Mouse (Mus musculus): ENCODE measurements around the gene Zfp428.
"Not testable (repeated sequence)": the region's sequence is repeated elsewhere in the genome, so short reads cannot be mapped to it uniquely, and the experiment has no call there.

The Zfp428 gene

DNA sequence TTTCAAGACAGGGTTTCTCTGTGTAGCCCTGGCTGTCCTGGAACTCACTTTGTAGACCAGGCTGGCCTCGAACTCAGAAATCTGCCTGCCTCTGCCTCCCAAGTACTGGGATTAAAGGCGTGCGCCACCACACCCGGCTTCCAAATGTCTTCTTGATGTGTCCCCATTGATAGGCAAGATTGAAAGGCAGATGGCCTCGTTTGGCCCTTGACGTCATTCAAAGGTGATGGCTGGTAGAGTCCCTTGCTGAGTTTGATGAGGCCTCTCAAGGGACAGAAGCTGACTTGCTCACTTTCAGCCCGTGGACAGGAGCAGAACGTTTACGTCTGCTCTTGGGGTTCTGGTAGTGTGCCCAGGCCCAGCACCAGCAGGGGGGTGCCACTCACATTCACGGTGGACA, 13.2 kb downstream of the Zfp428 start:
- DNase-seq (ENCODE audit: low read depth) = not testable (repeated sequence)

DNA sequence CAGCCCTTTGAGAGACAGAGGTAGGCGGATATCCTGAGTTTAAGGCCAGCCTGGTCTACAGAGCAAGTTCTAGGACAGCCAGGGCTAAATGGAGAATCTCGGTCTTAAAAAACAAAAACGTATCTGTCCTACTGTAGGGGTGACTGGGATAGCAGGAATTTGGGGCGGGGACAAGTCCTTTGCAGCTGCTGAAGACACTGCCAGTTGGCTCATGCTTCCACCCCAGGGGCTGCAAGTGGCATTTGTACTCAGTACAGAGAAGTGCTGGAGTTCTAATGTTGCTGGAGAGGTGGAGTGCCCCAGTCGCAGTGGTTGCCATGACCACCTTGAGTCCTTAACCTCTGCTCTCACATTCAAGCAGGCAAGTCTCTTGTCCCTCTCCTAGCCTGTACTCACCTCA, 16.0 kb downstream of the Zfp428 start:
- no peak for DNase-seq (ENCODE audit: low read depth)

DNA sequence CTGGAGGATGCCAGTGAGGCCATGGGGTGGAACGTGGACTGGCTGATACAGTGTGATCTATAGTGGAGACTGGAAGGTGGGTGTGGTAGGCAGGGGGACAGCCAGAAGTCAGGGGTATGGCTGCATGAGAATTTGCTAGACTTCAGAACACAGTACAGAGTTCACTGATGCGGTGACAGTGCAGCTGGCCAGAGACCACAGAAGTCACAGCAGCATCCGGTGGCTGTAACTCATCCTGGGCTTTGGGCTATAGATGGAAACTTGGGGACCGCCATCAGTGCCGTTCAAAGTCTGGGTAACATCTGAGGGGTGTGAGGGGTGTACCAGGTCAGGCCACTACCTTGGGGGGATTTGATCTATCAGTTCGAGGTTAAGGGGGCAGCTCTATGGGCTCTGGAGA, 16.9 kb downstream of the Zfp428 start:
- DNase-seq (ENCODE audit: low read depth) = no peak

DNA sequence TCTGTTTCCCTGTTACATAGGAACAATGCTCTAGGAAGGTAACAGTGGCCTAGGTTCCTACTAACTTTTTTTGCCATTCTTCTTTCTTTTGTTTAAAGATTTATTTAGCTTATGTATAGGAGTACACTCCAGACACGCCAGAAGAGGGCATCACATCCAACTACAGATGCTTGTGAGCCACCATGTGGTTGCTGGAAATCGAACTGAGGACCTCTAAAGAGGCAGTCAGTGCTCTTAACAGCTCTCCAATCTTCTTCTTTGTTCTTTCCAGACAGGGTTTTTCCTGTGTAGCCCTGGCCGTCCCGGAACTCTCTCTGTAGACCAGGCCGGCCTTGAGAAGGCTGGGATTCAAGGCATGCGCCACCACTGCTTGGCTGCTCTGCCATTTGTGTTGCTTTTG, 18.2 kb downstream of the Zfp428 start:
- no peak for DNase-seq (ENCODE audit: low read depth)

DNA sequence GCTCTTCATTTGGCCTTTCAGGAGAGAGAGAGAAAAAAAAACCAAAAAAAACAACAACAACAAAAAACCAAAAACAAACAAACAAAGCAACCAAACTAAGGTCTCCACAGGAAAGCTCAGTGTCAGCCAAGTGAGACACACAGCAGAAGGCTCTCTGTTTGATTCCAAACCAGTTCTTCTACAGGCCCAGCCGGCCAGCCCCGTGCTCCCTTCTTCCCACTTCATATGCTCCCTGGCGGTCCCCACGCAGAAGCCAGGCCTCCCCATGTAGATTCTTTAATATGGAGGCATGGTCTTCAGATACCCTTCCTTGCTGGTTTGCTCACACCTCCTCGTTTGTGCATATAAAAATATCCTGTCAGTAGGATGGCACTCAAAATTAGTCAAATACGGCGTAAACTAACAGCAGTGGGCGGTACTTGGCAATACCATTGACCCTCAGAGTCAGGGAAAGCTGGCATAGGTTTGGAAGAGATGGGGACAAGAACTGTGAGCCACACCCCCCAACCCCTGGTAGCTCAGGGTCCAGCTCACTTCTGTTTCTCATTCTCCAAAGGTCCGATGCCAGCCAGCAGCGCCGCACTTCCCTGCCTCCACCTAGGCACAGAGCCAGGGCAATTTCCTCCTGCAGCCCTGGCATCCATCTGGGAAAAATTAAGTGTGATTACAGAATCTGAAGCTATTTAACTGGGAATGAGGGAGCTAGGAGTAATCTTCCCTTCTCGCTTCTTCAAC, 19.0 kb downstream of the Zfp428 start:
- no peak for DNase-seq (ENCODE audit: low read depth)

DNA sequence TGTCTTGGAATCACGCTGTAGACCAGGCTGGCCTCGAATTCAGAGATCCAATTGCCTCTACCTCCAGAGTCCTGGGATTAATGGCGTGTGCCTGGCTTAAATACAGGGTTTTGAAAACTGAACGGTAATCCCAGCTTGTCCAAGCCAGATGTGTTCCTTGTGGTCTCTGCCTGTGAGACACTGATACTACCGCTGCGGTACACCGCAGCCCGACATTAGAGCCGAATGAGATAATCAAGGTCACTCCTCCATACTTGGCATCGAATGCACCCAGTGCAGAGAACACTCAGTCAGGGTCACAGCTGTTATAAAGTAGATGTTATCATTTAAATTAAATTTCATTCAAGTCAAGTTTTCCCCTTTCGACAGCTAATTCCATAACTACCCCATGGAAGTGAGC, 22.1 kb downstream of the Zfp428 start:
- DNase-seq (ENCODE audit: low read depth) = no peak

DNA sequence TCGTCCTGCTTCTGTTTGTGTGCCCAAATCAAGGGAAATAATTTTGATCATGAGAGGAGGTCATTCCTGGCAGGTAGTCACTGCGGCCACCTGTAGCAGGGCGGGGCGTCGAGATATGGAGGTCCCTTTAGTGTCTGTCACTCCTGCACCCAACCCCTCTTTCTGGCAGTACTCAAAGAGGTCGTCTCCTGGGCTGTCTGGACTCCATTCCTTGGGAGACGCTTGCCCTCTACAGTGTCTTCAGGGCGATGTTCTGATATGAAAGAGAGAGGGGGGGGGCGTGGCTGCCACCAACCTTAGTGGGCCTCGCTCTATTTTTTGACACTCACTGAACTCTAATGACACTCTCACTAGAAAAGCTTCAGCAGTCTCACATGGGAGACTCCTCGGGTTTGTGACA, 22.8 kb downstream of the Zfp428 start:
- DNase-seq (ENCODE audit: low read depth) = peak; percentile 24

DNA sequence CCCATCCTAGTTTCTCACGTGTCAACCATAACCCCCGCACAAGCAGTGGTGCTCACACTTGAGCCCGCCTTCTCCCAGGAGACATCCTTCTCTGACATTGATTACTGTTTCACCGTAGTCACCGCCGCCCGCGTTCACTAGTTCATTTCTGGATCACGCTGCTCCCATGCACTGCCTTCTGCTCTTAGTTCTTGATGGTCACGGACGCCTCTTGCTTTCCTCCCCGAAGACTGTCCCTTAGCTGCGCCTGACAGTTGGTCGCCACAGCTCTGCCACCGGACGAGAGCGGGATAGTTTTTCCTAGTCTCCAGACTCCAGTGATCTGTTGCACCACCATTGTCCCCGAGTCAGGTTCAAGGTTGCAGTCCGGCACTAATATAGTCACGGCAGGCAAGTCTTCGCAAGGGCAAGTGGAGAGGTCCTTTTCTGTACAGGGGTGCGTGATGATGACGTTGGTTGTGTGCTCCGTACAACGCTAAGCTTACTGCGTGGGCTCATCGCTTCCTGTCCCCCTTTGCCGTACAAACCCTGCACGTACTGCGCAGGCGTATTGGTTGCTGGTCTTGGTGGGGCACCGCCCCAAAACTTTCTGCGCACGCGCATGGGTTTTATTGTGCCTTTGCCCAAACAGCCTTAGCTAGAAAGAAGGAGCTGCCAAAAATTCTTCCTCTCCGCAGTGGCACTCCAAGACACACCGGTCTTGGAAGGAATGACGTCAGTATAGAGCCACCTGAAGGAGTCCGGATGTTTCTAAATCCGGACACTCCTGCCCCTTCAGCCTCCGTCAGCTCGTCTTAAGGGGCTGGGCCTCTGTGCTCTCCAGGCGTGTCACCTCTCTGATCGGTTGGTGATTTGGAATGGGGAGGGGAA, 23.5 kb downstream of the Zfp428 start, which contains the start of gene Irgq:
Gene Irgq, plus strand, starts transcription at position 628 of the 870 bp plus-strand sequence.
- DNase-seq (ENCODE audit: low read depth) = peak; percentile 100

DNA sequence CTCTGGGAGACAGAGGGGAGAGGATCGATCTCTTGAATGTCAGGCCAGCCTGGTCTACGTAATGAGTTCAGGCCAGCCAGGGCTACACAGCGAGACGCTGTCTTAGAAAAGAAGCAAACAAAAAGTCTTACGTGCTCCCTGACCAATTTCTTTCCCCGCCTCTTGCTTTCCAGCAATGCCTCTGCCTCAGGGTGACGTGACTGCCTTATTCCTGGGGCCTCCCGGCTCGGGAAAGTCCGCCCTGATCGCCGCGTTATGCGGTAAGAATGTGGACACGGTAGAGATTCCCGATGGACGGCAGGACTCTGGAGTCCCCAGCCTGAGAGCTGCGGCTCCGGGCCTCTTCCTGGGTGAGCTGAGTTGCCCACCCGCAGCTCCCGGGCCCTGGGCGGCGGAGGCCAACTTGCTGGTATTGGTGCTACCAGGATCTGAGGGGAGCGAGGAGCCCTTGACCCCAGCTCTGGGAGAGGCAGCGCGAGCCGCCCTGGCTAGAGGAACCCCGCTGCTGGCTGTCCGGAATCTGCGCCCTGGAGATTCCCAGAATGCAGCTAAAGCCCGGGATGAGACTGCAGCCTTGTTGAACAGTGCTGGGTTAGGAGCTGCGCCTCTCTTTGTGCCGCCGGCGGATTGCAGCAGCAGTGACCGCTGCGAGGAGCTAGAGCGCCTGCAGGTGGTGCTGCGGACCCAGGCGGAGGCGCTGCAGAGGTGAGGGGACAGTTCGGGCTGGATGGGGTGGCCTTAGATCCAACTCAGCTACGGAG, 24.6 kb downstream of the Zfp428 start:
- peak; percentile 37 for DNase-seq (ENCODE audit: low read depth)

DNA sequence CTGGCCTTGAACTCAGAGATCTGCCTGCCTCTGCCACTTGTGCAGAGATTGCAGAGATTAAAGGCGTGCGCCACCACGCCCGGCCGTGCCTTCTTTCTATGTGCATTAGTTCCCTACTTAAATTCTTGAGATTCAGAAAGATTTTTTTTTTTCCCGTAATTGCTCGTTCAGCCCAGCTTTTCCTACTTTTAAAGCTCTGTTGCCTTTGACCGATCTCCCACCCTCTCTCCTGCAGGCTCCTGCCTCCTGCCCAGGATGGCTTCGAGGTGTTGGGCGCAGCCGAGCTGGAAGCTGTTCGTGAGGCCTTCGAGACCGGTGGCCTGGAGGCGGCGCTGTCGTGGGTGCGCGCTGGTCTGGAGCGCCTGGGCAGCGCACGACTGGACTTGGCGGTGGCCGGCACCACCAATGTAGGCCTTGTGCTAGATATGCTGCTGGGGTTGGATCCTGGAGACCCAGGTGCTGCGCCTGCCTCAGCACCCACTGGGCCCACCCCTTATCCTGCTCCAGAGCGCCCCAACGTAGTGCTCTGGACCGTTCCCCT, 26.3 kb downstream of the Zfp428 start:
- no peak for DNase-seq (ENCODE audit: low read depth)

DNA sequence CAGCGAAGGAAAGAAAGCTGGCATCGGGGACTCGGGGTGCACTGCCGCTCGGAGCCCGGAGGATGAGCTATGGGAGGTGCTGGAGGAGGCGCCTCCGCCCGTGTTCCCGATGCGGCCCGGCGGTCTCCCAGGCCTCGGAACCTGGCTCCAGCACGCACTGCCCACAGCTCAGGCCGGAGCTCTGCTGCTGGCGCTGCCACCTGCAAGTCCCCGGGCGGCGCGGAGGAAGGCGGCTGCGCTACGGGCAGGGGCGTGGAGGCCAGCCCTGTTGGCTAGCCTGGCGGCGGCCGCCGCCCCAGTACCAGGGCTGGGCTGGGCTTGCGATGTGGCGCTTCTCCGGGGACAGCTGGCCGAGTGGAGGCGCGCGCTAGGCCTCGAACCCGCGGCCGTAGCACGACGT, 27.0 kb downstream of the Zfp428 start:
- no peak for DNase-seq (ENCODE audit: low read depth)

DNA sequence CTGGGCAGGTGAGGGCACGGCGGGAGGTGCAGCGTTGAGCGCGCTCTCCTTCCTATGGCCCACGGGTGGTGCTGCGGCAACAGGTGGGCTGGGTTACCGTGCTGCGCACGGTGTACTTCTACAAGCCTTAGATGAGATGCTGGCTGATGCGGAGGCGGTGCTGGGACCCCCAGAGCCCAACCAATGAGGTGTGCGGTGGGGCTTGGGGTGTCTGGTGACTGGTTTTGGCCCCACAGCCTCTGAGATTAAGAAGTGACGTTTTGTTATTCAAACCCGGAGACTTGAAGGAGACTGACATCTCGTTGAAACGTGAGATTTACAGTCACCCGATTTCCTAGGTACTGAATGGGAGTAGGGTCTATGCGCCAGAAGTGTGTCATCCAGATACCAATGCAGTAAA, 27.5 kb downstream of the Zfp428 start:
- no peak for DNase-seq (ENCODE audit: low read depth)

DNA sequence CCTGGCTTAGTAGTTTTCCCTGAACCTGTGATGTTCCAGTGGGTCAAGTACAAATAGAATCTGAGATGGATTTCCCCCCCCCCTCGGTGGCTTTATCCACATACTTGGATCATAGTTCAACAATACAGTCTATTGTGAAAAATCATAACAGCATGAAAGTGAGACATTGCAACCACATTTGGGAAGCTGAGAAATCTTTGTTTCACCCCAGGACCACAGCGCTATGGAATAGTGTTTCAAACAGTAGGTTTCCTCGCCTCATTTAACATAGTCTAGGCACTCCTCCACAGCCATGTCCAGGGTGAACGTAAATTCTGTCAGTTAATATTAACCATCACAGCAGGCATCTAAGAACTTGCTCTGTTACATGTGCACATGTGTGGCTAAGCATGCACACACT, 30.3 kb downstream of the Zfp428 start:
- DNase-seq (ENCODE audit: low read depth) = no peak

DNA sequence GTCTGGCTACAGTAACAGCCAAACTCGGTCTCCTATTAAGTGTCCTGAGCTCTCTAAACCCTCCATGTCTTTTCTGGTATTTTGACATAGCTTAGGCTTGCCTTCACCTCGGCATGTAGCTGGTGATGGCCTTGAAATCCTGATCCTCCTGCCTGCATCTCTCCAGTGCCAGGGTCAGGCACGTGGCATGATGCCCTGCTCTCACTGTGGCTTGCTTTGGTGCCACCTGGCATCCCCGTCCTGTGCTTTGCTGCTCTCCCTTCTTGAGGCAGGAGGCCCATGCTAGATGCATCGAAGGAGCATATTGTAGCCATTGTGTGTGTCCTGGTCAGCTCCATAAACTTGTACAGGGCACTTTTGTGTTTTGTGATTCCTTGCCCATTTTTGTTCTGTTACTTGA, 30.8 kb downstream of the Zfp428 start:
- DNase-seq (ENCODE audit: low read depth) = no peak

DNA sequence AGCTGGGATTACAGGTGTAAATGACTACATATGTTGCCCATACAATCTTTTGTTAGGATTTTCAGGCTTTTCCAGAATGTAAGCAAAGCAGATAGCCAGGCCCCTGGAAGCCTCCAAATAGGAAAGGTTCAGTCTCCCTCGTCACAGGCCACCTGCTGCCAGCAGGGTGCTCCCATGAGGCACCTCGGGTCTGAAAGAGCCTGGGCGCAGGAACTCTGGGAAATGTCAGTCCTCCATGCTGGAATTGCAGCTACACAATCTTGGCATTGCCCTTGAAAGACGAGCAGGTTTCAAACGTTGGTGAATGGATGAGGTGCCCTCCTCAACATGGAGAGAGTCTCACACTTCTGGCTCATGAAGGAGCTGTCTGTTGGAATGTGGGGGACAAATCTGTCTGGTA, 31.3 kb downstream of the Zfp428 start:
- no peak for DNase-seq (ENCODE audit: low read depth)

DNA sequence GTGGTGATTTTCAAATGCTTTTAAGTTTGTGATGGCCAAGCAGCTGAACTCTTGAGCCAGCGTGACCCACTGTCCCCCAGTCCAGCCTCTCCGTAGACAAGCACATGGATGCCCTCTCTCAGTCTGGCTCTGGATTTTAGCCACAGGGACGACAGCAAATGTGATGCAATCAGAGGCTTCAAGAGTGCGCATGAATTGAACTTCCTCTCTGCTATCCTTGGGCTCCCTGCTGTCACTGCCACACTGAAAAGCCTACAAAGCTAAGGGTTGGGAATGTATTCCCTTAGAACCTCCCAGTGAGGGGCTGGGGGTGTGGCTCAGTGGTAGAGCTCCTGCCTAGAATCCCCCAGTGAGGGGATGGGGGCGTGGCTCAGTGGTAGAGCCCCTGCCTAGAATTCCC, 31.9 kb downstream of the Zfp428 start:
- no peak for DNase-seq (ENCODE audit: low read depth)

DNA sequence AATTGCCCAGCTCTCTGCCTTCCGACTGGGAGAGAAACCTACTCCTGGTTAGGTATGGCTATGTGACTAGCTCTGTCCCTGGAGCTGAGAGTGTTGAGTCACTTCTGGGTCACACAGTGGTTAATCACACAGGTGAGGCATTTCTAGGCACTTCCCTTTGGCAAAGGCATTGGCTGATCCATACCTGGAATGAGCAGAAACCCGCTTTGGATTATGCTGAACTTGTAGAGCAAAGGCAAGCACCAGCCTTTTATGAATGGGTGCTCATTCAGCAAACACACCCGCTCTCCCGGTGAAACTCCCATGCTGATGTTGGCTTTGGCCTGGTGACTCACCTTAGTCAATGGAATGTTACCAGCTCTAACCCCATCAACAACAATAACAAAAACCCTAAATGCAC, 32.9 kb downstream of the Zfp428 start:
- DNase-seq (ENCODE audit: low read depth) = no peak

DNA sequence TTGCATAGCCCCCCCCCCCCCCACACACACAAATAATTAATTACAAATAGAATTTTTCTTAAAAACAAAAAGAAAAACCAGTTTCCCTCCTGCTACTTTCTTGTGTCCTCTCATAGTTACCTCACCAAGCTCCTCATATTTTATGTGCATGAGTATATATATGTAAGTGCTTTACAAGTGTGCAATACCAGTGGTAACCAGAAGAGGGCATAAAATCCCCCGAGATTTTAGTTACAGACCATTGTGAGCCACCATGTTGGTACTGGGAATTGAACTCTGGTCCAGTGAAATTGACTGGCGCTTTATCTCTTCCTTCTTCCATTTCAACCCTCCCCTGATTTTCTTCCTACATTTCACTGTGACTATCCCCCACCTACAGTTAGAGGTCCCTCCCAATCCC, 37.7 kb downstream of the Zfp428 start:
- peak; percentile 31 for DNase-seq (ENCODE audit: low read depth)

DNA sequence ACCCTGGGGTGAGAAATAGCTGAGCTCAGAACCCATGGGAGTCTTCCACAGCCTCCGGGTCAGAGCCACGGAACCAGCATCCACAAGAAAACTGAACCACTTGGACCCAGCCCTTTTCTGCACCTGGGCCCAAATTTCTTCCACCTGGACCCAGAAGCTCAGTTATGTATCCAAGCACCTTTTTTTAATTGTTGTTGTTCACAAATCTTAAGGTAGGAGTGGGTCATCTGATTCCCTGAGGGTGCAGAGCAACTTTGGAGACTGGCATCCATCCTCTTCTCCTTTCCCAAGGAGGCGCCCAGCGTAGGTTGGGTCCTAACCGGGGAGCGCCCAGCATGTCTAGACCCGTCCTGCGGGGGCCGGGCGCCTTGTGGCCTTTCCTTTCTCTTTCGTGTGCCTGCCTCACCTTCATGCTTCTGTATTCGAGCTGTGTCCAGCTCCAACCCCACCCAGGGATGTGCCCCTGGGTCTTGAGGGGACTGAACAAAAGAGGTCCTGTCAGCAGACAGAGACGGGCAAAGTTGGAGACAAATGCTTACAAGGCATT, 39.3 kb downstream of the Zfp428 start, which contains the start of the genes Pinlyp and Xrcc1:
Gene Pinlyp, minus strand, starts transcription at position 51 of the 547 bp plus-strand sequence.
Gene Xrcc1, plus strand, starts transcription at position 222 of the 547 bp plus-strand sequence.
- no peak for DNase-seq (ENCODE audit: low read depth)

DNA sequence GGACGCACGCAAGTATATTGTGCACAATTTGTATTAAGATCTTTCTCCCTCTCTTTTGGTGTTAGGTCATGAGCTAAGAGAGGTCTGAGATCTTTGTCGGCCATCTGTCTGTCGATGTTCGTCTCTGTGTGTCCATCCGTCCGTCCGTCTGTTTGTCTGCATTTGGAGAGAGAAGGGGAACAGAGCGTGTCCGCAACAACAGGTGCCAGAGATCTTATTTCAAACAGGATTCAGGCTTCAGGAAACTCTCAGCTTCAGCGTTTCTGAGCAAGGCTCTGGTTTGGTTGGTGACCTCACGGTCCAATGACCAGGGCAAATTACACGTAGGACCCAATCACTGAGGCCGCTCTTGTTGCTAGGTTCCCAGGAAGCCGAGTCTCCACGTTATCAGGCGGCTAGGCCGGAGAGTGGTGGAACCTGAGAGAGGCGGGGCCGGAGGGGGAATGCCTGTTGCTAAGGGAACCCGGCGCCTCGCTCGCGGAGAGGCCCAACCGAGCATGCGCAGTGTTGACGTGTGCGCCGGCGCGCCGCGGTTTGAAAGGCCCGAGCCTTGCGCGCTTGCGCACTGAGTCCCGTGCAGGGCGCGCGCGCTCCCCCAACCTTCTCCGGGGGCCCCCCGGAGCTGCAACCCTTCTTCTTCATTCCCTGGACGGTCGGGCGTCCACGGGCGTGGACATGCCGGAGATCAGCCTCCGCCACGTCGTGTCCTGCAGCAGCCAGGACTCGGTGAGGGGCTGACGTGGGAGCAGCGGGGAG, 40.0 kb downstream of the Zfp428 start:
- DNase-seq (ENCODE audit: low read depth) = peak; percentile 99

DNA sequence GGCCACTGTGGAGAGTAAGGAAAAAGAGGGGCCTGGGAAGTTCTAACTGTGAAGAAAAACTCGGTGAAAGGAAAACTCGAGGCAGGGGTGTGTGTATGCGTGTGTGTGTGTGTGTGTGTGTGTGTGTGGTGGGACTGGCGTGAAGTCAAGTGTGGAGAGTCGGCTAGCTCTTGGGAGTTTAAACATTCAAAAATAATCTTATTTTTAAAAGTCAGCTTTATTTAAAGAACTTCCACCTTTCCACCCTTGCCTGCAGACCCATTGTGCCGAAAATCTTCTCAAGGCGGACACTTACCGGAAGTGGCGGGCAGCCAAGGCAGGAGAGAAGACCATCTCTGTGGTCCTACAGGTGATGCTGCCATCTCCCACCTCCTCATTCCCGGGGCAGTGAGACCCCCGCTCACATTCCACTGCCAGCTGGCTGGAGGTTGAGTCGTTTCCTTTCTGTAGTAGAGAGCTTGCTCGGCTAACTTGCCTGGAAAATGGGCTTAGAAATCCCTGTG, 40.8 kb downstream of the Zfp428 start:
- no peak for DNase-seq (ENCODE audit: low read depth)
